Mouse (Mus musculus): ENCODE measurements around the gene Khsrp.

Gene Khsrp

GRCm38 (mm10) chr17:56988921-56989430 is 42.3 kb downstream of the Khsrp start:
- DNase-seq (ENCODE audit: low read depth, low spot score), result no peak

GRCm38 (mm10) chr17:56988441-56988840 is 42.9 kb downstream of the Khsrp start:
- no peak for DNase-seq (ENCODE audit: low read depth, low spot score)

GRCm38 (mm10) chr17:56986105-56986805 is 45.1 kb downstream of the Khsrp start:
- no peak for DNase-seq (ENCODE audit: low read depth, low spot score)

GRCm38 (mm10) chr17:56985656-56986055 is 45.7 kb downstream of the Khsrp start:
- no peak for DNase-seq (ENCODE audit: low read depth, low spot score)

- no peak for DNase-seq (ENCODE audit: low read depth, low spot score)
These were observed 46.4 kb downstream of the Khsrp start for GRCm38 (mm10) chr17:56984886-56985285.

GRCm38 (mm10) chr17:56982013-56982412 is 49.3 kb downstream of the Khsrp start, which contains the start of gene Acer1:
Gene Acer1, minus strand, starts transcription at chr17:56982126.
- no peak for DNase-seq (ENCODE audit: low read depth, low spot score)

- no peak for DNase-seq (ENCODE audit: low read depth, low spot score)
These were observed 50.3 kb downstream of the Khsrp start for GRCm38 (mm10) chr17:56981049-56981448.

GRCm38 (mm10) chr17:56979524-56979923 is 51.8 kb downstream of the Khsrp start:
- DNase-seq (ENCODE audit: low read depth, low spot score), result no peak

GRCm38 (mm10) chr17:56976531-56977390 is 54.6 kb downstream of the Khsrp start:
- no peak for DNase-seq (ENCODE audit: low read depth, low spot score)

- no peak for DNase-seq (ENCODE audit: low read depth, low spot score)
These were observed 55.9 kb downstream of the Khsrp start for GRCm38 (mm10) chr17:56975391-56975790.

GRCm38 (mm10) chr17:56974708-56975240 is 56.5 kb downstream of the Khsrp start:
- DNase-seq (ENCODE audit: low read depth, low spot score), result no peak

- DNase-seq (ENCODE audit: low read depth, low spot score), result no peak
These were observed 57.2 kb downstream of the Khsrp start for GRCm38 (mm10) chr17:56973956-56974707.

Data from WW6 (cell line).